8 mouse cellular contexts compared by ENCODE assay signal in the genomic region with DNA sequence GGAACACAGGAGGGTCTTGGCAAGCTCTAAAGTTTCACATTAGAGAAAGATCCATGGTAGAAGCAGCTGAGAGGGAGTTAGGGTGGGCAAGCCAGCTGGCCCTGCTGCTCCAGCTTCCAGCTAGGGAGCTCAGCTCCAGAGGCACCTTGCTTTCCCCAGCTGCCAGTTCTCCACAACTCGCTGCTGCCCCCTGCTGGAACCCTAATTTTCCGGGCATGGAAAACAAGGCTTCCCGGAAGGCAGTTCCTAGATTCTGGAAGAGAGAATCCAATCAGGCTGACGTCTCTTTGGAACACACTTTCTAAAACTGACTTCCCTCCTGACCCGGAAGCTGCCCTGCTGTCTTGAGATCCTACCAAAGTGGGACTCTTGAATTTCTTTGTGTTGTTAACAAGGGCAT. TPM values are rescaled to one million over a fixed set of nuclear protein-coding genes. Genes with fewer than 3 reads are reported as not detected.
DNase-seq lines count a peak whose midpoint lies in the region; ATAC-seq and TF ChIP-seq lines count a peak whose summit lies in the region.

No protein-coding gene starts in this region.

- no peak overlapping the region for H3K9ac ChIP-seq in lung, embryonic 14.5 days

- no peak overlapping the region for H3K4me3 ChIP-seq in lung, embryonic 14.5 days (ENCODE audit: low read depth, low read length)

- ATAC-seq in common myeloid progenitor, adult 5-6 weeks (replicated peaks; ENCODE audit: low read depth, poor library complexity, severe bottlenecking), result 0 out of 2 replicates have a peak, but pooled peaks have one; percentile 26
- ATAC-seq in lung, embryonic 14.5 days (ENCODE audit: insufficient read depth), result no peak

- H3K4me2 ChIP-seq in lung, embryonic 14.5 days, result no peak overlapping the region

- intact Hi-C loops in gastrocnemius, postnatal 14 days (cut with DNase I; ENCODE audit: low total_unique reads), result loop anchor here (2.0 to 10.0 kb wide), 2 partner anchors 60 to 212 kb away; no protein-coding TSS in a partner anchor

- peak; percentile 75 for DNase-seq in CD4-positive, CD25-positive, alpha-beta regulatory T cell, adult 2 months (ENCODE audit: low read depth, low spot score)
- DNase-seq in T-cell, adult 2 months (ENCODE audit: low spot score), result peak; percentile 47
- peak; percentile 91 for DNase-seq in gastrocnemius, postnatal 14 days
- peak; percentile 93 for DNase-seq in layer of hippocampus, adult 11-12 months (ENCODE audit: low spot score)
- peak; percentile 94 for DNase-seq in lung, embryonic 14.5 days
- peak; percentile 90 to 99 for DNase-seq in right cerebral cortex, adult 2 months (ENCODE audit: low spot score in 2 of 2)
- DNase-seq in urinary bladder, postnatal 10 days (ENCODE audit: low spot score), result peak; percentile 70

- H3K27ac ChIP-seq in lung, embryonic 14.5 days (ENCODE audit: low read depth), result no peak overlapping the region

- H3K9me3 ChIP-seq in lung, embryonic 14.5 days (ENCODE audit: low read depth, low read length), result no peaks in the 10 kb centered on the region

- H3K36me3 ChIP-seq in lung, embryonic 14.5 days (ENCODE audit: insufficient read depth), result peaks cover 26% of the 10 kb centered on the region

- H3K4me1 ChIP-seq in lung, embryonic 14.5 days (ENCODE audit: insufficient read depth), result peaks cover 6% of the 10 kb centered on the region; the same call in 1 of the 2 replicates

- H3K27me3 ChIP-seq in lung, embryonic 14.5 days (ENCODE audit: insufficient read depth, low read length), result peaks cover 17% of the 10 kb centered on the region

- peak; percentile 93 for TF ChIP-seq CTCF in lung, embryonic 14.5 days (IDR thresholded peaks at IDR 0.05; ENCODE audit: low read depth)

- WGBS in lung, embryonic 14.5 days, result 3% methylated on average over 5 of the region's 5 CpGs

RNA-seq across cellular contexts. Expression of a gene that starts 13.4 kb away (rescaled TPM):
- 8.4 and 10.6 TPM in 2 replicates for total RNA-seq in common myeloid progenitor, adult 5-6 weeks (2017)
- total RNA-seq in gastrocnemius, postnatal 14 days (2021), result 100 to 1,000 TPM; 226 to 256 TPM
- 137 and 143 TPM in 2 replicates for polyA plus RNA-seq in lung, embryonic 14.5 days (2014; fragmentation: Nextera tagmentation; extraction: Ambion mirVana)

RNA-seq across cellular contexts. Expression of a gene that starts 17.9 kb away (rescaled TPM):
- 59.6 and 74.9 TPM in 2 replicates for total RNA-seq in common myeloid progenitor, adult 5-6 weeks (2017)
- total RNA-seq in gastrocnemius, postnatal 14 days (2021), result 10 to 100 TPM; 41.7 to 43.6 TPM
- polyA plus RNA-seq in lung, embryonic 14.5 days (2014; fragmentation: Nextera tagmentation; extraction: Ambion mirVana), result 33.8 and 36.5 TPM in 2 replicates

RNA-seq across cellular contexts. Expression of a gene that starts 52.0 kb away (rescaled TPM):
- 16.2 and 25.9 TPM in 2 replicates for total RNA-seq in common myeloid progenitor, adult 5-6 weeks (2017)
- total RNA-seq in gastrocnemius, postnatal 14 days (2021), result 10 to 100 TPM; 53.4 to 58.5 TPM
- polyA plus RNA-seq in lung, embryonic 14.5 days (2014; fragmentation: Nextera tagmentation; extraction: Ambion mirVana), result 32.8 and 38.0 TPM in 2 replicates

Comparison
In these comparisons a context has a peak if more than half of its experiments do, and no peak if none do; other contexts are left out.
1. RNA of a gene that starts 13.4 kb away (total RNA-seq): 226 to 256 TPM in gastrocnemius, postnatal 14 days; 8.4 to 10.6 TPM in common myeloid progenitor, adult 5-6 weeks; every median in the first group is over 10 times any median in the second.
2. Peak in every context shown above with its lines, with median percentiles within 50 percentile points of each other: DNase-seq.